Mouse (Mus musculus) forebrain, embryonic 14.5 days (tissue): ENCODE measurements at regions not wholly inside any gene's neighbourhood (a gene's known extent, or its start where the extent isn't known, plus 50 kb on each side); places are given as distances from the start of the nearest gene placed in this dataset.
A peak's percentile ranks its signal among the peaks of the same experiment; 100 is the strongest.

Source experiments
- ATAC-seq: fragments of 200-750 bp; cut with Nextera tagmentation; 2 replicates; pipeline ENCODE4 v1.8.0; 2017; ENCODE audit warnings: mild to moderate bottlenecking, moderate library complexity
- DNase-seq: peaks from one replicate; pipeline ENCODE4 v3.0.0-alpha.2; 2015; ENCODE audit warnings: low spot score
- H3K27ac ChIP-seq: fragments of 300-500 bp; sonication (generic); 2 replicates; pipeline ENCODE4 v1.5.1; 2014; ENCODE audit warnings: low read depth, mild to moderate bottlenecking, control low read depth, low read length, moderate library complexity
- H3K27me3 ChIP-seq: fragments of 300-500 bp; sonication (generic); replicated peaks from 2 replicates; pipeline ENCODE4 v1.6.1; 2014; ENCODE audit warnings: low read length, control low read depth, mixed read lengths; ENCODE audit not compliant: control insufficient read depth, insufficient read depth
- H3K36me3 ChIP-seq: fragments of 300-500 bp; sonication (generic); 2 replicates; pipeline ENCODE4 v1.6.1; 2014; ENCODE audit warnings: low read length, control low read depth; ENCODE audit not compliant: control insufficient read depth, insufficient read depth
- H3K4me1 ChIP-seq: fragments of 300-500 bp; sonication (generic); 2 replicates; pipeline ENCODE4 v1.6.1; 2014; ENCODE audit warnings: antibody characterized with exemption, low read length, control low read depth; ENCODE audit not compliant: control insufficient read depth, insufficient read depth
- H3K4me2 ChIP-seq: fragments of 300-500 bp; sonication (generic); 2 replicates; pipeline ENCODE4 v1.6.1; 2014; ENCODE audit warnings: mild to moderate bottlenecking, control low read depth, low read length
- H3K4me3 ChIP-seq: fragments of 300-500 bp; sonication (generic); 2 replicates; pipeline ENCODE4 v1.5.1; 2014; ENCODE audit warnings: low read depth, low read length, control low read depth
- H3K9ac ChIP-seq: fragments of 300-500 bp; sonication (generic); 2 replicates; pipeline ENCODE4 v1.6.1; 2014; ENCODE audit warnings: mild to moderate bottlenecking, low read length, control low read depth, moderate library complexity
- H3K9me3 ChIP-seq: fragments of 300-500 bp; sonication (generic); replicated peaks from 2 replicates; pipeline ENCODE4 v1.6.1; 2016; ENCODE audit warnings: low read length, control low read depth, mixed read lengths; ENCODE audit not compliant: control insufficient read depth
- WGBS: fragments of 180-500 bp; shearing (Covaris S2); extraction: QIAGEN DNeasy Blood & Tissue Kit; methylation state at CpG from one replicate; pipeline ENCODE4 v1.1.7; 2014; 5-methylcytosine and 5-hydroxymethylcytosine counted together

DNA sequence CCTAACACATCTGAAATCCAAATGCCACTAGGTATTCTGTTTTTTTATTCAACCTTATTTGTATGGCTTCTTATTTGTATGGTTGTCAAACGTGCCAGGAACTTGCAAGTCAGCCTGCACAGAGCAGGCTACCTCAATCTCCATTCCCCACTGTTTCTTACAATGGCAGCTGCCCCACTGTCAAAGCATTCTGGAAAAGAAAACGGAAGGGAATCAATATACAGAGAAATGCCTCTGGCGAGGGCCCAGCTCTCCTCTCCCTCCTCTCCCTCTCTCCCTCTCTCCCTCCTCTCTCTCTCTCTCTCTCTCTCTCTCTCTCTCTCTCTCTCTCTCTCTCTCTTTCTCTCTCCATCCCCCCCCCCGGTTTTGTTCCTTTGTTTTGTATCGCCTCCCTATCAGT lies 191.0 kb downstream of the Zfp36l1 start:
- Histone ChIP-seq H3K9me3 (peaks cover 5% of the 10 kb centered on the region; the same call in 1 of the 2 replicates), H3K36me3 (no peaks in the 10 kb centered on the region), H3K4me1 (peaks cover 34% of the 10 kb centered on the region), H3K4me2 (no peak overlapping the region), H3K4me3 (no peak overlapping the region), H3K27me3 (no peaks in the 10 kb centered on the region), H3K9ac (peak overlapping the region; percentile 17; the same call in 1 of the 2 replicates), H3K27ac (peak overlapping the region; percentile 48; the same call in 1 of the 2 replicates)
- peak; percentile 50 for DNase-seq
- 12% methylated on average over 5 of the region's 5 CpGs for WGBS
- no peak for ATAC-seq

DNA sequence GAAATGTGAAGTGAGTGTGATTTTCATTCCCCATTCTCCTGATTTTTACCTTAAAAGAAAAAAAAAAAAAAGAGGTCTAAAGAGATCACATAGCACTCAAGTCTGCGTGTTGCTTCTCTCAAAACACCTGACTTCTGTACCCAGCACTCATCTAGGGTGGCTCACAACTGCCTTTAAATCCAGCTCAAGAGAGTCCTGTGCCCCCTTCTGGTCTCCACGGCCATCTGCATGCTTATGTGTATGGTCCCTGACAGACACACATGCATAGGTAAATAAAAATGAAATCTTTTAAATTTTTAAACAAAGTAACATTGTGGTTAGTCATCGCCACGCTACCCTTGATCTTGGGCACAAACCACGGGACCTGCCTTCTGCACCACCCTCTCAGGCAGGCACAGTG lies 193.8 kb downstream of the Zfp36l1 start:
- ATAC-seq, result no peak

DNA sequence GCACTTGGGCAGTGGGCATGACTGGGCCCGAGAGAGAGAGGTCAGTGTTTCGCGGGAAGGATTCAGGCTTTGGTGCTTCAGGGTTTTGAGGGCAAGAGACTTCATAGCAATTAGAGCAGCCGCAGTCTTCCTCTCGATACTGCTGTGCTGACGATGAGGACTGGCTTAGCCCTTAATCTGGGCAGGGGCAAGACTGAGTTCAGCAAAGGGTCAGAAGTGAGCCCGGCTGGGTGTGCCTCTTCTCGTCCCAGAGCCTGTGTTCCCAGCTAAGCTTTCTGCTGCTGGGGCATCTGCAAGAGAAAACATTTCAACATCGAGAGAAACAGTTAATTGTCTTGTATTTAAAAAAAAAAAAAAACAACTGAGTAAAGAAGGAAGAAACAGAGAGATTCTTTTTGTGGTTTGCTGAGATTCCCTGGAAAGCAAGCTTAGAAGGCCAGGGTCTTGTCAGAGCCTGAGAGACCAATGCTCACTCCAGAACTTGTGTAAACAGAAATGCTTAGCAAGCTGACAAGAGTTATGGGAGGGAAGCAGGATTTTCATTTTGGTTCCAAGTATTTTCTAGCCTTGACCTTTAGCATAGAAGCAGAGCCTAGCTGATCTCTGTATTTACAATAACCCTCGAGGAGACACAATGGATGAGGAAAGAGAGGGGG lies 195.1 kb downstream of the Zfp36l1 start:
- H3K4me3 ChIP-seq, result no peak overlapping the region
- H3K36me3 ChIP-seq, result no peaks in the 10 kb centered on the region
- H3K27me3 ChIP-seq, result no peaks in the 10 kb centered on the region
- ATAC-seq, result no peak
- no peak overlapping the region for H3K4me2 ChIP-seq
- H3K9me3 ChIP-seq, result peaks cover 5% of the 10 kb centered on the region; the same call in 1 of the 2 replicates
- no peak overlapping the region for H3K27ac ChIP-seq
- no peak overlapping the region for H3K9ac ChIP-seq
- DNase-seq, result no peak
- WGBS, result 44% methylated on average over 10 of the region's 10 CpGs
- peaks cover 11% of the 10 kb centered on the region for H3K4me1 ChIP-seq

More for the DNA sequence above, 193.8 kb downstream of the Zfp36l1 start:
- no peak for DNase-seq
- no peak overlapping the region for H3K4me2 ChIP-seq
- no peaks in the 10 kb centered on the region for H3K27me3 ChIP-seq
- H3K9ac ChIP-seq, result no peak overlapping the region
- H3K4me3 ChIP-seq, result no peak overlapping the region
- 85% methylated on average over 5 of the region's 5 CpGs for WGBS
- no peak overlapping the region for H3K27ac ChIP-seq
- peaks cover 5% of the 10 kb centered on the region; the same call in 1 of the 2 replicates for H3K9me3 ChIP-seq
- no peaks in the 10 kb centered on the region for H3K36me3 ChIP-seq
- peaks cover 11% of the 10 kb centered on the region for H3K4me1 ChIP-seq

DNA sequence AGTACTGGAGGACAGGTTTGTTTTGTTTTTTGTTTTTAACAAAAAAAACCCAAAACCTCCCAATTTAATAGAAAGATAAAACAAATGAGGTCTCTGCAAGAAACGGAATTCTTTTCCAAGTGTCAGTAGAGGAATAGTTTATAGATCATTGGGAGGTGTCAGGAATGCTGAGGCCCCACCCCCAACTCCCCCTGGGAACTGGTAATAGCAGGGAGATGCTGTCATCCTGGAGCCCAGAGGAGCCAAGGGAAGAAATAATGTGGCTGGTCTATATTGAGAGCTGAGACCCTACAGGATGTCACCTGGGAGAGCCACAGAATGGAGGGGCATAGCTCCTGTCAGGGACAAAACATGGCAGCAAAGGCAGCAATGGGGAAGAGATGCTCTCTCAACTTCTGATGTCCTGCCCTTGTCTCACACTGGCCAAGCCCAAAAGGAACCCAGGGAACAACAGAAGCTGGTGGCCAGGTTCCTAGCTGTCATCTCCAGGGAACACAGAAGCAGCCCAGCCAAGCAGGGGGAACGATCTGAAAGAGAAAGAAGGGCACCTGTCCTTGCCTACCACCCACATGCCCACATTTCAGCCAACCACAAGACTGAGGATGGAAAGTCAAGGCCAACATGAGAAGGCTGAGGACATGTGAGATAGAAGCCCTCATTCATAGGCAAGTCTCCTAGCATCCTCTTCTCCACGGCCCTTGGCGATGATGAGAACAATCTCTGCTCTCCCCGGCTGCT lies 195.7 kb downstream of the Zfp36l1 start:
- no peak overlapping the region for H3K4me3 ChIP-seq

DNA sequence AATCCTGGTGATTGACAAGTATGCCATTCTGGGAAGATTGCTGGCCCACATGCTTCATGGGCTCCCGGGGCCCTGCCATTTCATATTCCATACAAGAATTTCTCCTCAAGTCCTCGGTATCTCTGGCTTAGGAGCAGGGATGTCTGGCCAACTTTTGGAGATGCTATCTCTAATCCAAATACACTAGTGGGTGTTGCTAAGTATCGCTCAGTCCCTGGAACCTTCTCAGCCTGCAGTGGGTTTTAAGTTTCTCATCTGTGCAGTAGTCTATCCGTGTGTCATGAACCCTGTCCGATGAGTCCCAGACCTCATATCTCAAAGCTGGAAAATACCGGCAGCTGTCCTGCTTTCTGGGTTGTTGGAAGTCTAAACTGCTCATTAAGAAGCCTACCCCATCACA lies 198.9 kb downstream of the Zfp36l1 start:
- H3K9ac ChIP-seq, result no peak overlapping the region
- no peaks in the 10 kb centered on the region for H3K9me3 ChIP-seq
- peaks cover 16% of the 10 kb centered on the region for H3K4me1 ChIP-seq
- no peak for DNase-seq
- WGBS, result 91% methylated on average over 6 of the region's 6 CpGs
- H3K27ac ChIP-seq, result no peak overlapping the region
- H3K27me3 ChIP-seq, result no peaks in the 10 kb centered on the region
- no peaks in the 10 kb centered on the region for H3K36me3 ChIP-seq
- no peak for ATAC-seq
- no peak overlapping the region for H3K4me2 ChIP-seq
- no peak overlapping the region for H3K4me3 ChIP-seq

More for the DNA sequence above, 195.7 kb downstream of the Zfp36l1 start:
- H3K9ac ChIP-seq, result no peak overlapping the region
- H3K4me1 ChIP-seq, result peaks cover 8% of the 10 kb centered on the region
- no peak overlapping the region for H3K4me2 ChIP-seq
- 82% methylated on average over 5 of the region's 5 CpGs for WGBS
- DNase-seq, result no peak
- no peak for ATAC-seq
- no peaks in the 10 kb centered on the region for H3K36me3 ChIP-seq
- no peak overlapping the region for H3K27ac ChIP-seq
- no peaks in the 10 kb centered on the region for H3K27me3 ChIP-seq
- peaks cover 5% of the 10 kb centered on the region; the same call in 1 of the 2 replicates for H3K9me3 ChIP-seq

DNA sequence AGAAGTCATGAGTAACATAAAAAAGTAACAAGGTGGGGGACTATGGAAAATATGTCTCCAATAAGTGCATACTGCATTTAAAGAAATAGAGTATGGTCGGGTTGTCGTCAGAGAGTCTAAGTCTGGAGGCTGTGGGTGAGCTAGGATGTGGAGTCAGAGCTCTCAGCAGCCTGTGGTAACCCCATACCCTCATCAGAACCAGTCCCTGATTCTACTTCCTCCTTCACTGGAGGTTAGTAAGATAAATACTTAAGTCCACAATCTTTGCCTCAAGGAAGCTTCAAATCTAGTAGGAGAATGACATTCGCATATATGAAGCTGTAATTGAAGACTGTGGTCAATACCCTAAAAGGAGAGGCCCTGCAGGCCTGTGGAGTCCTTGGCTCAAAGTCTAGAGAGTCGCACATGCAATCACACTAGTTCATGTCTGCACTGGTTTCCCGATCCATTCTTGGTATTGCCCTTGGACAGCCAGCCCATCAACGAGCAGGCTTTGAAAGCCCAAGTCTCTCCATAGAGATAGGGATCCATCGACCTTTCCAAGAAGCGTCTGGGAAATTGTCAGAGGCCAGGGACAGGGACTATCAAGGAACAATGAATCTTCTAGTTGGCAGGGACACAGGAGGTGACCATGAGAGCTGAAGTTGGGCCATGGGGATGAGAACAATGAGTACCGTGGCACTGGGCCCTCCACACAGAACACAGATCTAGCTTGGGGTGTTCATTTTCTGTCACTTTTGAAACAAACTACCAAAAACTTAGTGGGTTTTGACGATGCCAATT lies 200.3 kb downstream of the Zfp36l1 start:
- Histone ChIP-seq H3K9ac (no peak overlapping the region), H3K36me3 (no peaks in the 10 kb centered on the region), H3K4me1 (peaks cover 16% of the 10 kb centered on the region), H3K9me3 (no peaks in the 10 kb centered on the region), H3K4me2 (no peak overlapping the region), H3K27ac (peak overlapping the region; percentile 79; the same call in 1 of the 2 replicates), H3K27me3 (no peaks in the 10 kb centered on the region), H3K4me3 (no peak overlapping the region)
- 93% methylated on average over 10 of the region's 10 CpGs for WGBS
- DNase-seq (no peak), ATAC-seq (no peak)

DNA sequence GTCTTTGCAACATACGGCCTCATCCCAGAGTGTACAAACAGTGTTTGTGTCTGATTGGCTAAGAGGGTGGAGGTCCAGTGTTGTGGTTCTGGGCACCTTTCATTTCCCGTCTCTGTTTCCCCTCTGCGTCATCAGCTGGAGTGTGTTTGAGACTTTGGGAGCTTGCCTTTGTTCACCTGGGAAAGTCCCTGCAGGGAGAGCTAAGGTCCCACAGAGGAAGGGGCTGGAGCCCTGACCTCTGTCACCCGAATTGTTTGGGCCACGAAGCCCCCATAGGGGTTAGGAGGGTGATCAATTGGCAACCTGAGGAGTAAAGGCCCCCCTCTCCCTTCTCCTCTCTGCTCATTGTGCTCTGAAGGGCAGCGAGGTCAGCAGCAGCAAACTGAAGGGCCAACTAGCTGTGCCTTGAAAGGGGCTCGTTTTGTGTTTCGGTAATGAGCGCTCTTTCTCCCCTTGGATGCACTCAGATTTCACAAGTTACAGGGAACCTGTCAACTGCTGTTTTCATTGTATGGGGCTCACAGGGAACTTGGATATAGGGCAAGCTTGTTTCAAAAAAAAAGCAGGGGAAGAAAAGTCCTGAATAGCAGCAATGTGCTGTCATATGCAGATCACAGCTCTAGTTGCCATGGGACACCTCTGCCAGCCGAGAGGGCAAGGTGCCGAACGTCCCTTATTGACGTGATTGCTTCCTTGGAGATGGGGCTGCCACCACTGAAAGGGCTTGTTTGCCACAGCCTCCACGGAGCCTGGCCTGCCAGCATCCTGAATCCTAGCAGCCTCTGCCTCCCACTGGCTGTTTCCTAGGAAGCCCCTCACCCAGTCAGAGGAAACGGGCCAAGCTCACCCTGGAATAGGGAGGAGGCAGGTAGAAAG lies 201.7 kb downstream of the Zfp36l1 start:
- H3K27me3 ChIP-seq, result no peaks in the 10 kb centered on the region
- H3K9me3 ChIP-seq, result no peaks in the 10 kb centered on the region
- no peak overlapping the region for H3K9ac ChIP-seq
- DNase-seq (peak; percentile 92), ATAC-seq (peak; percentile 89)
- no peaks in the 10 kb centered on the region for H3K36me3 ChIP-seq
- H3K4me1 ChIP-seq, result peaks cover 16% of the 10 kb centered on the region
- WGBS, result 5% methylated on average over 15 of the region's 15 CpGs
- no peak overlapping the region for H3K4me3 ChIP-seq
- H3K4me2 ChIP-seq, result no peak overlapping the region
- H3K27ac ChIP-seq, result peak overlapping the region; percentile 79

DNA sequence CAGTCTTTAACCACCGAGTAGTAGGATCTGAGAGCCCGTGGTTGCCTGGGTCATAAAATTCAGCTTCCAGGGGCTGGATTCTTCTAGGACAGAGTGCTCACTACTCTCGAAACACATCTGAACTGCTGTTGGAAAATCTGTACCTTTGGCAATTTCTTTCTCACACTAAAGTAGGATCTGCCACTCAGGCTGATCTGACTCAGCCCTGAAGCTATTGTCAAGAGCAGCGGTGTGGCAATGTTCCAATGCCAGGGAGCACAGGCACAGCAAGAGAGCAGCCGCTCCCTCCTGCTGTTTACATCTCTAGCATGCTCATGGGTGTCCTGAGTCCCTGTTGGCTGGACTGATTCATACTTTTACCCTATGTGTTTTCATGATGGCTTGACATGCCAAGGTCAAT lies 205.2 kb downstream of the Zfp36l1 start:
- 67% methylated on average over 5 of the region's 5 CpGs for WGBS
- H3K9ac ChIP-seq, result no peak overlapping the region
- H3K4me1 ChIP-seq, result peaks cover 16% of the 10 kb centered on the region
- H3K36me3 ChIP-seq, result no peaks in the 10 kb centered on the region
- H3K4me2 ChIP-seq, result no peak overlapping the region
- peak; percentile 43 for DNase-seq
- no peaks in the 10 kb centered on the region for H3K9me3 ChIP-seq
- no peak overlapping the region for H3K27ac ChIP-seq
- H3K4me3 ChIP-seq, result no peak overlapping the region
- ATAC-seq, result no peak
- no peaks in the 10 kb centered on the region for H3K27me3 ChIP-seq
